Mouse (Mus musculus): ENCODE results near the gene Polr2m.

Polr2m gene

GRCm38 (mm10) chr9:71475536-71475935 is 10.2 kb downstream of the Polr2m start:
- no peak for ATAC-seq (ENCODE audit: low TSS enrichment)

- ATAC-seq (ENCODE audit: low TSS enrichment) = no peak
Measured at GRCm38 (mm10) chr9:71467434-71467833, 18.3 kb downstream of the Polr2m start.

DNA sequence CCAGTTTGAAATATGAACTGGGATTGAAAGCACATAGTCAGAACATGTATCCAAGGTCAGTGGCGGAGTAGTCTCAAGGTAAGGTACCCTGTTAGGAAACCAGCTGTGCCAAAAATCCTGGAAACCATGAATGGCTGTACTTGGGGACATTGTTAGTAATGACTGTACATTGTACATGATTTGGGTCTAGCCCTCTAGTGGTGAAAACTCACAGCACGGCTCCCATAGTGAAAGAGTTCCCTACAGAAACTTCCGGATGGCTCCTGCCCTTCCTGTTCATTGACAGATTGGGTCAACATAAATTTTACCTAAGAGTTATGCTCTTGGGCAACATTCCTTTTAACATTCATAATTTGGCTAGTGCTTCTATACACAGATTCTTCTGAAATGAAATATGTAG is 19.6 kb downstream of the Polr2m start:
- ATAC-seq (ENCODE audit: low TSS enrichment) = no peak

GRCm38 (mm10) chr9:71463072-71463667 is 22.6 kb downstream of the Polr2m start:
- no peak for ATAC-seq (ENCODE audit: low TSS enrichment)

GRCm38 (mm10) chr9:71456738-71457137 is 29.0 kb downstream of the Polr2m start:
- ATAC-seq (ENCODE audit: low TSS enrichment) = no peak

DNA sequence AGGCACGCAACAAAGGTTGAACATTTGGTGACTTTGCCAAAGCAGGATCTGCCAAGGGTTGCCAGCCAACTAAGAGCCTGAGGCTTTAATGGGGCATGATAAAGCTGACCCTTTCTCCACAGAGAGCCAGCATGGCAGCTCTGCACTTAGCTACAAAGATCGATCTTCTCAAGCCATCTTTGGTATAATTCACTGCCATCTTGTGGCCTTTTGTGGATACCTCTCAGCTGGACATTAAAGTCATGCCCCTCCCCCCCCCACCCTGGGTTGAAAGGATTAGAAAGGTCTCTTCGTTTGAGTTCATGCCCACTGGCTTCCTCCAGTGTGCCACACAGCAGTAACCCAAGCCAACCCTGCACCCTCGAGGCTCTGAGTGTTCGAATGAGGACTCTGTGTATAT is 31.8 kb downstream of the Polr2m start:
- no peak for ATAC-seq (ENCODE audit: low TSS enrichment)

DNA sequence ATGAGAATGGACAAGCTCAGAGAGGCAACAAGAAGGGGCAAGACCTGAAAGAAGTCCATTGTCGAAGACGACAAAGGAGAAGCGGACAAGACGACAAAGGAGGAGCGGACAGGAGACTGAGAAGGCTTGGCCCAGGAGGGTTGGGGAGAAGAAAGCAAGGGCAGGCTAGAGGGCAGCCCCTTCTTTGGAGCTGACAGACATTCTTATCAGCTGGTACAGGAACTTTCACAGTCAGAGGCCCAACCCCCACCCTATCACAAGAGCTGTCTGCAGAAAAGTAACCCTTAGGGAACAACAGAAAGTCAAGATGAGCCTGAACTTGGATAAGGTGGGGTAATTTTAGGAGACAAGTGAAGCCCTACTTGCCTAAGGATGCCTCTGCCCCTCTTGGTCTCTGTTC is 32.4 kb downstream of the Polr2m start:
- no peak for ATAC-seq (ENCODE audit: low TSS enrichment)

DNA sequence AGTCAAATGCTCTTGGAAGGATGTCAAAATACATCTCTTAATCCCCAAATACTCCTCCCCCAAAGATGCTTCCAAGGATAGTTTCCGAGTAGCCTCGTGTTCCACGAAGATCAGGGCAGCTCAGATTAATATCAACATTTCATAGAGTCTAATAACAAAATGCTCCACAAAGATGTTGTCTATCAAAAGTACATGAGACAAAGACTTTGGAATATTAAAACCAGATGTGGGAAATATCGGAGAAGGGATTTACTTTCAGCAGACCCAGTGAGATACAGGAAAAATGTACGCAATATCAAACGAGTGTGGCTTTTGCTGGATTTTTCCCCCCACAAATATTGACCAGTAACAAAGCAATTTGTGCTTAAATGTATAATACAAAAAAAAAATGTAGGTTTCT is 35.1 kb downstream of the Polr2m start:
- no peak for ATAC-seq (ENCODE audit: low TSS enrichment)

DNA sequence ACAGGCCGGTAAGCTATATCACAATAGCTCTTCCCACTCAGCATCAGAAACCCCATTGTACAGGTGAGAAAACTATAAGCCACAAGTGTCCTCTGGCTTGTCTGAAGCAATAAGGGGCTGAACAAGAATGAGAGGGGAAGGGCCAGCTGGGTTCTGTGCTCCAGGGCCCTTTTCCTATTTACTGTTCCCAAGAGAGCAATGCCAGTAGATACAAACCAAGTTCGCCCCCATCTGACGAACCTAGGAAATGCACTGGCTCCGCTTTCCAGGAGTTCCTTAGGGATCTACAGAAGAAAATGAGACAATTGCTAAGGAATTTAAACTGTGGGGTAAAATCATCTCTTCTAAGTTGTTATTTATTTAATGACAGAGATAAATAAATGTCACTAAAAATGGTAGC is 38.2 kb downstream of the Polr2m start:
- peak; percentile 82 for ATAC-seq (ENCODE audit: low TSS enrichment)

DNA sequence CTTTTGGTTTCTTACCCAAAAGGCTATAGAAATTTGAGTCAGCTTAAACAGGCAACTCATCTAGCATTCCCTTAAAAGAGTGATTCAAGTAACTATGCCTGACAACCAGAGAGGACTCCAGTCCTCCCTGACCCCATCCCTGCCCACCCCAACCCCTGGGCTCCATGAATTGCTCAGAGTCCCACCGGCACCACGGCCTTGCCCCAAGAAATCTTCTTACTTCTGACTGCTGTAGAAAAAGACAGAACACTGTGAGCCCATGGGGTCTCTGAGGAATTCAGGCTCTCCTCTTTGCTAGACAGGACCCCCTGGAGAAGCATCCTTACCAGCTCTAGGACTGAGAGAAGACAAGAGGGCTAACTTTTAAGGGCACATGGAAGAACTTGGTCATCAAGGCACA is 40.4 kb downstream of the Polr2m start:
- no peak for ATAC-seq (ENCODE audit: low TSS enrichment)

GRCm38 (mm10) chr9:71438146-71438545 is 47.6 kb downstream of the Polr2m start:
- ATAC-seq (ENCODE audit: low TSS enrichment) = peak; percentile 95

All from frontal cortex, adult (tissue).